Mouse (Mus musculus) limb, embryonic 11.5 days (tissue): ENCODE data around the gene Dhx15. TPM values are rescaled to one million over a fixed set of nuclear protein-coding genes. Genes with fewer than 3 reads are reported as not detected.

Experiments
- ATAC-seq: fragments of 200-750 bp; cut with Nextera tagmentation; 2 replicates; pipeline ENCODE4 v1.8.0; 2017; ENCODE audit warnings: low read depth; ENCODE audit not compliant: insufficient number of reproducible peaks, low FRiP score, low TSS enrichment
- DNase-seq: peaks from one replicate; pipeline ENCODE4 v3.0.0-alpha.2; 2015; ENCODE audit warnings: low spot score
- H3K27ac ChIP-seq: fragments of 300-500 bp; sonication (generic); replicated peaks from 2 replicates; pipeline ENCODE4 v1.5.1; 2014; ENCODE audit warnings: low read depth, mild to moderate bottlenecking, low read length
- H3K27me3 ChIP-seq: fragments of 300-500 bp; sonication (generic); 2 replicates; pipeline ENCODE4 v1.6.1; 2014; ENCODE audit warnings: mild to moderate bottlenecking, low read length, mixed read lengths; ENCODE audit not compliant: control insufficient read depth, insufficient read depth
- H3K36me3 ChIP-seq: fragments of 300-500 bp; sonication (generic); 2 replicates; pipeline ENCODE4 v1.6.1; 2014; ENCODE audit warnings: mild to moderate bottlenecking, low read length, moderate library complexity, mixed read lengths; ENCODE audit not compliant: control insufficient read depth, insufficient read depth
- H3K4me1 ChIP-seq: fragments of 300-500 bp; sonication (generic); 2 replicates; pipeline ENCODE4 v1.6.1; 2014; ENCODE audit warnings: low read length, mixed read lengths; ENCODE audit not compliant: control insufficient read depth, insufficient read depth
- H3K4me2 ChIP-seq: fragments of 300-500 bp; sonication (generic); 2 replicates; pipeline ENCODE4 v1.6.1; 2014; ENCODE audit warnings: low read depth, mild to moderate bottlenecking, moderate library complexity; ENCODE audit not compliant: severe bottlenecking
- H3K4me3 ChIP-seq: fragments of 300-500 bp; sonication (generic); 2 replicates; pipeline ENCODE4 v1.5.1; 2014; ENCODE audit warnings: low read depth, low read length
- H3K9ac ChIP-seq: fragments of 300-500 bp; sonication (generic); 2 replicates; pipeline ENCODE4 v1.6.1; 2014; ENCODE audit warnings: mild to moderate bottlenecking, low read length
- H3K9me3 ChIP-seq: fragments of 300-500 bp; sonication (generic); 2 replicates; pipeline ENCODE4 v1.6.1; 2016; ENCODE audit warnings: low read length; ENCODE audit not compliant: control insufficient read depth
- WGBS: fragments of 180-500 bp; shearing (Covaris S2); extraction: QIAGEN DNeasy Blood & Tissue Kit; methylation state at CpG from one replicate; pipeline ENCODE4 v1.1.7; 2014; 5-methylcytosine and 5-hydroxymethylcytosine counted together
- polyA plus RNA-seq: library from polyadenylated mRNA; unstranded; fragments of >200 nt; fragmentation: Nextera tagmentation; extraction: Ambion mirVana; gene quantifications from 2 replicates; pipeline ENCODE4 v1.2.1, GENCODE M21; 2014

Dhx15 gene
- polyA plus RNA-seq, 1 experiment from 2014 or later: 111 TPM

- Histone ChIP-seq H3K27ac (no peak overlapping the region), H3K4me2 (no peak overlapping the region), H3K4me3 (no peak overlapping the region), H3K4me1 (no peaks in the 10 kb centered on the region), H3K9ac (no peak overlapping the region), H3K9me3 (no peaks in the 10 kb centered on the region), H3K27me3 (no peaks in the 10 kb centered on the region), H3K36me3 (peaks cover 8% of the 10 kb centered on the region)
- no peak for ATAC-seq
- WGBS: 87% methylated on average over 16 of the region's 16 CpGs
- DNase-seq: peak; percentile 18
These were observed 54.7 kb downstream of the Dhx15 start for GRCm38 (mm10) chr5:52135460-52136141.

- H3K27me3 ChIP-seq: no peaks in the 10 kb centered on the region
- 94% methylated on average over 7 of the region's 7 CpGs for WGBS
- no peak overlapping the region for H3K9ac ChIP-seq
- peak; percentile 12 for DNase-seq
- no peak overlapping the region for H3K27ac ChIP-seq
- H3K36me3 ChIP-seq: no peaks in the 10 kb centered on the region
- no peaks in the 10 kb centered on the region for H3K9me3 ChIP-seq
- ATAC-seq: no peak
- no peak overlapping the region for H3K4me3 ChIP-seq
- H3K4me1 ChIP-seq: no peaks in the 10 kb centered on the region
- H3K4me2 ChIP-seq: no peak overlapping the region
These were observed 57.5 kb downstream of the Dhx15 start for GRCm38 (mm10) chr5:52132840-52133239.

GRCm38 (mm10) chr5:52132092-52132491 lies 58.2 kb downstream of the Dhx15 start:
- H3K9me3 ChIP-seq: no peaks in the 10 kb centered on the region
- H3K4me1 ChIP-seq: no peaks in the 10 kb centered on the region
- no peaks in the 10 kb centered on the region for H3K36me3 ChIP-seq
- H3K27me3 ChIP-seq: no peaks in the 10 kb centered on the region
- 0 out of 2 replicates have a peak, but pooled peaks have one; percentile 27 for ATAC-seq
- DNase-seq: peak; percentile 79
- H3K4me3 ChIP-seq: no peak overlapping the region
- no peak overlapping the region for H3K27ac ChIP-seq
- H3K4me2 ChIP-seq: no peak overlapping the region
- WGBS: 21% methylated on average over 9 of the region's 9 CpGs
- H3K9ac ChIP-seq: no peak overlapping the region

- DNase-seq: peak; percentile 21
- Histone ChIP-seq H3K27me3 (no peaks in the 10 kb centered on the region), H3K4me3 (no peak overlapping the region), H3K9ac (no peak overlapping the region), H3K27ac (no peak overlapping the region), H3K36me3 (no peaks in the 10 kb centered on the region), H3K4me1 (no peaks in the 10 kb centered on the region), H3K9me3 (no peaks in the 10 kb centered on the region), H3K4me2 (no peak overlapping the region)
- WGBS: 90% methylated on average over 13 of the region's 13 CpGs
- ATAC-seq: no peak
These were observed 58.9 kb downstream of the Dhx15 start for GRCm38 (mm10) chr5:52131389-52131788.

GRCm38 (mm10) chr5:52130496-52130895 lies 59.8 kb downstream of the Dhx15 start:
- Histone ChIP-seq H3K4me1 (no peaks in the 10 kb centered on the region), H3K4me3 (no peak overlapping the region), H3K36me3 (no peaks in the 10 kb centered on the region), H3K27ac (no peak overlapping the region), H3K4me2 (no peak overlapping the region), H3K27me3 (no peaks in the 10 kb centered on the region), H3K9me3 (no peaks in the 10 kb centered on the region), H3K9ac (no peak overlapping the region)
- WGBS: 75% methylated on average over 1 of the region's 1 CpGs
- ATAC-seq (no peak), DNase-seq (no peak)

GRCm38 (mm10) chr5:52126263-52126662 lies 64.1 kb downstream of the Dhx15 start:
- no peak overlapping the region for H3K27ac ChIP-seq
- H3K4me2 ChIP-seq: no peak overlapping the region
- H3K4me3 ChIP-seq: no peak overlapping the region
- no peak for DNase-seq
- H3K4me1 ChIP-seq: no peaks in the 10 kb centered on the region
- no peaks in the 10 kb centered on the region for H3K9me3 ChIP-seq
- no peaks in the 10 kb centered on the region for H3K27me3 ChIP-seq
- no peak overlapping the region for H3K9ac ChIP-seq
- ATAC-seq: no peak
- WGBS: 72% methylated on average over 7 of the region's 7 CpGs
- H3K36me3 ChIP-seq: no peaks in the 10 kb centered on the region

GRCm38 (mm10) chr5:52125854-52126253 lies 64.5 kb downstream of the Dhx15 start:
- DNase-seq (no peak), ATAC-seq (0 out of 2 replicates have a peak, but pooled peaks have one; percentile 35)
- 64% methylated on average over 8 of the region's 8 CpGs for WGBS
- H3K4me2 ChIP-seq: no peak overlapping the region
- H3K9ac ChIP-seq: no peak overlapping the region
- no peaks in the 10 kb centered on the region for H3K36me3 ChIP-seq
- H3K27ac ChIP-seq: no peak overlapping the region
- no peaks in the 10 kb centered on the region for H3K4me1 ChIP-seq
- H3K27me3 ChIP-seq: no peaks in the 10 kb centered on the region
- no peak overlapping the region for H3K4me3 ChIP-seq
- no peaks in the 10 kb centered on the region for H3K9me3 ChIP-seq

- H3K4me1 ChIP-seq: no peaks in the 10 kb centered on the region
These were observed 68.2 kb downstream of the Dhx15 start for GRCm38 (mm10) chr5:52122146-52122545.

GRCm38 (mm10) chr5:52119822-52120221 lies 70.5 kb downstream of the Dhx15 start:
- Histone ChIP-seq H3K9ac (no peak overlapping the region), H3K9me3 (no peaks in the 10 kb centered on the region), H3K36me3 (no peaks in the 10 kb centered on the region), H3K27me3 (peaks cover 7% of the 10 kb centered on the region), H3K4me3 (no peak overlapping the region), H3K4me2 (no peak overlapping the region), H3K4me1 (peaks cover 8% of the 10 kb centered on the region), H3K27ac (no peak overlapping the region)
- ATAC-seq (no peak), DNase-seq (no peak)
- WGBS: 68% methylated on average over 2 of the region's 2 CpGs

More at GRCm38 (mm10) chr5:52122146-52122545, 68.2 kb downstream of the Dhx15 start:
- no peaks in the 10 kb centered on the region for H3K9me3 ChIP-seq
- H3K27me3 ChIP-seq: no peaks in the 10 kb centered on the region
- no peak overlapping the region for H3K27ac ChIP-seq
- DNase-seq (no peak), ATAC-seq (no peak)
- no peak overlapping the region for H3K4me3 ChIP-seq
- no peak overlapping the region for H3K4me2 ChIP-seq
- 85% methylated on average over 6 of the region's 6 CpGs for WGBS
- H3K36me3 ChIP-seq: no peaks in the 10 kb centered on the region
- H3K9ac ChIP-seq: no peak overlapping the region
